Mouse (Mus musculus) cerebellum, postnatal 14 days (tissue): Measurements from ENCODE around the gene Exoc3l4.

ENCODE experiments used
- DNase-seq, 2 experiments: peaks; one replicate each; pipeline ENCODE4 v3.0.0; 2021; ENCODE audit warnings: mixed read lengths in 2 of 2

The Exoc3l4 gene

DNA sequence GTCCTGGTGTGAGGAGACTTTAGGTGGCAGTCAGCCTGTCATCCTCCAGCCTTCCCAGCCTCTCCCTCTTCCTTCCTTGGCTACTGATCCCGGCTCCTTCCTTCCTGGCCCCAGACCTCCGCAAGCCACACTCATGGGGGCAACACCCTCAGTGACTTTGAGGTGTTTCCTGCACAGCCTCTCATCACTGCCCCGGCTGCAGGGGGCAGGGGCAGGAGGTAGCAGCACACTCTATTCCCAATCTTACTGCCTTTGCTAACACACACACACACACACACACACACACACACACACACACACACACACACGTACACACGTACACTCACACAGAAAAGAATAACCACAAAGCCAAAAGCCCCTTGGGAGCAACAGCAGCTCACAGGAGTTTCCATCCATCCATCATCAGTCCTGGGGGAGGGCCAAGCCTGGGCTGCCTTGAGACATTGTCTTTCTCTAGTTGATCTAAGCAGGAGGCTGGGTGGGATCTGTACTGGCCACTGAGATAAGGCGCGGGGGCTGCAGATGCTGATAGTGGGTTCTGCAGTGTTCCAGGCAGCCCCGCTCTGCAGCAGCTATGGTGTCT, 18.0 kb downstream of the Exoc3l4 start:
- DNase-seq, result no peak

DNA sequence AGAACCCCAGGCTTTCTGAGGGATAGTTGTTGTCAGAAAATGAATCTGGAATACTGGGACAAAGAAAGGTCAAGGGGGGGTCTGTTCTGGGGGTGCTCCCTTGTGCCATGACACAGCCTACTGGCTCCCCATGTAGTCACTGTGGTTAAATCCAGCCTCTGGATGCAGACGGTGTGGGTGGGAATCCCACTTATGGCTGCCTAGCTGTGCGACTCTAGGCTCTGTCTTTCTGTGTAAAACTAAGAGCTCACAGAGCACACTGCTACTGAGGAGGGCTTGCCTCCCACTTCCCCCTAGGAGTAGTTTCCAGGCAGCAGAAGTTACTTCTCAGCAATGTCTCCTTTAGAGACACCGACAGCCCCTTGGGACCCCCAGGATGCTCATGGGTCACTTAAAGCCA, 19.4 kb downstream of the Exoc3l4 start:
- no peak for DNase-seq

DNA sequence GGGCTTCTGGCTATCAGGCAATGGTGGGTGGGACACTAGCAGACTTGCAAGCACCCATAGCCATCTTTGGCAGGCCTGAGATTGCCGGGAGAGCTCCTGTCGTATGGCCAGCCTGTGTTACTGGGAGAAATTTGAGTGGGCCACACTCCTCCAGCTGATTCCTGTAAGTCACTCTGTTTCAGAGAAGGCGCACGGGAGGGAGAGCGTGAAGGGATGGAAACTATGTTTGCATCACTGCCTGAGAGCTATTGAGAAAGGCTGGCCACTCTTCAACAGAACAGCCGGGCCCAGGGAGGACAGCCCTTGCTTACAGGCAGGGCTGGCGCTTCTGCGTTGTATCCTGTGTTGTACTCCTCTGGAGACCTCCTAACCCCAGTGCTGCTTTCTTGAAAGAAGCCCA, 19.8 kb downstream of the Exoc3l4 start:
- DNase-seq, result no peak

DNA sequence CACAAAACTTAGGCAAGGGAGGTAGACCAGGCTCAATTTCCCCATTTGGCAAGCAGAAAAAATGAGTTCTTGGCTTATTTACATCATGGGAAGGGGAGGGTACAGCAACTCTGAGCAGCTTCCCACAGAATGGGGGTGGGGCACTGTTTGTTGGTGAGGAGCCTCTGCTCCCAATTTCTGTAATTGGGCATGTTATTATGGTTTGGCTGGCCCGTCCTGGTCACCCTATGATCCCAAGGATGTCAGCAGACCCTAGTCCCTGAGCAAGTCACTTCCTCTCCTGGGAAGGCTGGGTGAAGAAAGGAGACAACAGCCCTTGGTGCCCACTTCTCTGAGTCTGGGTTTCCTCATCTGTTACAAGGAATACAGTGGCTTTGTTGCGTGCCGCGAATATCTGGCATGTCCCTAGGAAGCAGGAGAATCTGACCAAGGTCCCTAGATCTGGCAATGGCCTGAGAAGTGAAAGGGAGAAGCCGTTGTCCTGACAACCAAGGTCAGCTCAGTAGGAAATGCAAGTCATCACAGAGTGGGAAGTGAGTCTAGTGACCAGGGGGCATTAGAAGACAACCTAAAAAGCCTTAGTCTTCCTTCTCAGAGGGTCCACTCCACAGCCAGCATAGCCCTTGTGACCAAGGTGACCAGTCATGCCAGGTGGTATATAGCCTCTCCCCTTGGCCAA, 20.5 kb downstream of the Exoc3l4 start:
- no peak for DNase-seq

DNA sequence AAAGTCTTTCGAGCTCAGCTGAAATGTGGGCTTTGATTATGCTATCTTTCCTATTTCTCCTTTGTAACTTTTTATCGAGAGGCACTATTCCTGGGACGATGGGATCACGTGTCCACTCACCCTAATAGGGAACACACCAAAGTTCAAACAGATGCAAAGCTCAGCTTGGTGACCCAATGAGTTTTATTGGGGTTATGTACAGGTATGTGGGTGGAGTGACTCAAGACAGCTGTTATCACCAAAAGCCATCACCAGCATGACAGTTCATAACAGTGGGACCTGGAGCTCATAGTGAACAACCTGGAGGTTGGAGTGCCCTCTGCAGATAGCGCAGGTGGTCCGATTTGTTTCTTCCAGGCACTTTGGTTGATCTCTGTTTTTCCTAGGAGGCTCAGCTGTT, 22.0 kb downstream of the Exoc3l4 start:
- no peak for DNase-seq

DNA sequence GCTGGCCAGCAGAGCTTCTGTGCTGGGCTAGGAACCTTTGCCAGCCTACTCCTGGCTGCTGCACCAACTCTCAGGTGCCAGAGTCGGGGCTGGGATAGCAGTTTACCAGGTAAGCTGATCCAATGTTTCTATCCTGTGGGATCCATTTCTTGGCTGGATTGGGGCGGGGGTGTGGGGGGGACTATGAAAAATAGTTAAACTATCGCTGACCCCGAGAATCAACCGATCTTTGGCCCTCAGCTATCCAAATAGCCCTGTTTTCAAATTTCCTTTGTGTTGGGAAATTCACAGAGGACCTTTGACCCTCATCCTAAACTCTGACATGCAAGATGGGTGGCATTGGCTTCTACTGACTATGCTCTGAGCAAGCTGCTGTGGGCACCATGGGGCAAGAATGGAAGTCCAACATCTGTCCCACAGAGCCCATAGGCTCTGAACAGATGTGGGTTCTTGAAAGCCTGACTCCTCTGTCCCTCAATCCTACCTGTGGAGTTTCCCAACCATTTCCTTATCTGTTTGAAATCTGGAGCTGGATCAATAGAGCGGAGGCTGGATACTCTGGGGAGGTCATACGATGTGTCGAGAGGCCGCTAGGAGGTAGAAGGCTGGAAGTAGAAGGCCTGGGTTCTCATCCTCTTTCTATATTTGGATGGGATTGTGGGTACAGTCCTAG, 24.0 kb downstream of the Exoc3l4 start:
- no peak for DNase-seq

DNA sequence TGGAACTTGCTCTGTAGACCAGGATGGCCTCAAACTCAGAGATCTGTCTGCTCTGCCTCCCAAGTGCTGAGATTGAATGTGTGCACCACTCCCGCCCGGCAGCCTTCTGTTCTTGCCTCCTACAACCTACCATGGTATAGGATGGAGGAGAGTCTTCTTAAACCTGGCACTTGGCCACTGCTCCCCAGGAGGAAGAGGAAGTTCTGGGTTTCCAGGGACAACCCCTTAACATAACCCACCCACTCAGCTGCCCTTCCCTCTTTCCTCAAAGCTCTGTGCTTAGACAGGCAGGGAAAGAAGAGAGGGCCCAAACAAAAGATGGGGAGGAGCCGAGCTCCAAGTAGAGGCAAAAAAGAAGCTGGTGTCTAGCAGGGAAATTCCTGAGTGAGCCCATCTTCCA, 24.7 kb downstream of the Exoc3l4 start:
- no peak for DNase-seq

DNA sequence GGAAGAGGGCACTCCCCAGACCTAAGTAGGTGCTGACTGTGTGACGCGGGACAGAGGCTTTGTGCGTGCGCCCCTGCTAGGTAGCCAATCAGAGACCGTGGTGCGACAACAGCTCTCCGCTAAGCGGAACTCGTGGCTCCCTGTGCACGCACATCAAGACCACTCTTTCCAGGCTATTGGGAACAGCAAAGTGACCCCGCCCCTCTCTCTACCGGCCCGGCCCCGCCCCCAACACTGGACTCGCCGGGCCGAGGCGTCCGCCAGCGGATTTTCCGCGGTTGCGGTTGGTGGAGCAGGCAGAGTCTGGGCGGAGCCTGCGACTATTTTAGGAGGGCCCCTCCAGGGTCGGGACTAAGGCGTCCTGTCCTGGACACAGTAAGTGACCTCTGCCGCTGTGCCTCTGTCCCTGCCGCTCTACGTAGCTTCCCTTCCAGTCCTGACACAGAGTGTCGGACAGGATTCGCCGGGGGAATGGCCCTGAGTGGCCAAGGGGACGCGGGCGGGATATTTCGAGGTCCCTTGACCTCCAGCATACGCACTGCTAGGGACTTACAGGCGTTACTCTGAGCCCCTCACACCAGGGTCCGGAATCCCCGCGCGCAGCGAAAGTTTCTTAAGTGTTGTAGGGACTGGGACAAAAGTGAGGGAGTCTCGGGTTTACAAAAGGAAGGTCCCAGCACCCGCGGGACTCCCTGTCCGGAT, 25.6 kb downstream of the Exoc3l4 start, which contains the start of gene Tnfaip2:
TSS of gene Tnfaip2 (plus strand) at position 161 of the 702 bp plus-strand sequence.
- no peak for DNase-seq

DNA sequence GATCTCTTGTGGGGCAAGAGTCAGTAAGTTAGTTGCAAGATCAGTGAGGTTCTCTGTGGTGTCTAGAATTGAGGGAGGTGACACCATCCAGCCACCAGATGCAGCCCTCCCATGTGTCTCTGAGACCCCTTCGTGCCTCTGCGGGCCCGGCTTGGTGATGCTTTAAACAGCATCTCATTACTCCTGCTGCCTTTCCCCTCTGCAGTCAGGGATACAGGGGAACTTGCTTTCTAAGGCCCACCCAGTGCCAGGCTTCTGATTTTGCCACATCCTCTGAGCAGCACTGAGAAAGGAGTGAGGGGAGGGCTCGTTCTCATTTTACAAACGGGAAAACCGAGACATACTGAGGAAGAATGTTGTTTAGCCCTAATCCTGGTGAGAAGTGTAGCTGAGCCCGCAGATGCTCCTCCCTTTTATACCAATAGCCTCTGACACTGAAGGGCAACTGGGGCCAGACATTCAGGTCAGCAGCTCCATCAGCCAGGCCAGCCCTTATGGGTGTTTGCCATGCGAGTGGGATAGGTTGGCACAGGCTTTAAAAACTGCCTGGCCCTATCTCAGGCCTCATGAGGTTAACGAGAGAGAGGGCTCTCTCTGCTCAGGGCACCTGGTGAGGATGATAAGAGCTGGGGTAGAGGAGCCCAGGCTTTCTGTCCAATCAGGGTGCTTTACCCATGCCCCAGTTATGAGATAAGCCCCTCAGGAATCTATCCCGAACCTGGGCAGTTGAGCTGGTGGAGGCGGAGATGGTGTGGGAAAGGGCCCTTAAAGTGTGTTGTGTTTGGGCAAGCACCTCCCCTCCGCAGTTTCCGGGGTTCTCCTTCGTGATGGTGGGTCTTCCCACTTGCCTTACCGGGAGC, 26.4 kb downstream of the Exoc3l4 start:
- no peak for DNase-seq

DNA sequence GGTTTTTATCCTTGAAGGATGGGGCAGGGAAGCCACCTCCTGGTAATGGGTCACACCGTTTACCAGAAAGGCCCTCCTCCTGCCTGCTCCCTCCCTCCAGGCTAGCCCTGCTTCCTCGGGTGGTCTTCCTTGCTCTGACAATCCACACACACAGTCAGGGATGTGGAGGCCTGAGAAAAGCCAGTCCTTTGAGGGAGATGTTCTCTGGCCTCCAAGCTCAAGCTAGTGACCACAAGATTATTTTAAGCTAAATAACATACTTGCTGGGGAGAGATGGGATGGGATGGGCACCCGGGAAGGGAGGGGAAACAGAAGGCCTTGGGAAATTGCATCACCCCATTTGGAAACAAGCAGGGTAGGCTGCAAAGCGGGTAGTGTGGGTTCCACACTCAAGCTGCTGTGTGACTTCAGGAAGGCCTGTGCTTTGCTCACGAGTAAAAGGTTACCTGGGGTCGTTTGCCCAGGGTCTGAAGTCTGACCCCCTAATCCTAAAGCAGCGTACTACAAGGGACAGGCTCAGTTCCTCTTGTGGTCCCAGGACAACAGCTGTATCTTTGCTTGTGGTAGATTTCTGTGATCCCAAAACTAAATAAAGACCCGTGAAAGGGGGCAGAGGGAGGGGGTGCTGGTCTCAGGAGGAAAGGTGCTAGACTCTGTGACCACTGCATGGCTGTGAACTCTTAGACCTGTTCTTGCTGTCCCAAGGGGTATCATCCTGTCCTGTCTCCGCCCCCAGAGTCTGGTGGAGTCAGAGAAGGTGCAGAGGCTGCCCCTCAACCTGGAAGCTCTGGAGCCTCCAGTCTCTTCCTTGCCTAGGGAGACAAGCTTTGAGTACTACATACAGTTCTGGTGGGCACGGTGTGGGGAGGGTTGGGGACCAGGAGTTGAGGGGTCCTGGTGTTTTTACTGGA, 27.4 kb downstream of the Exoc3l4 start:
- DNase-seq, result no peak

DNA sequence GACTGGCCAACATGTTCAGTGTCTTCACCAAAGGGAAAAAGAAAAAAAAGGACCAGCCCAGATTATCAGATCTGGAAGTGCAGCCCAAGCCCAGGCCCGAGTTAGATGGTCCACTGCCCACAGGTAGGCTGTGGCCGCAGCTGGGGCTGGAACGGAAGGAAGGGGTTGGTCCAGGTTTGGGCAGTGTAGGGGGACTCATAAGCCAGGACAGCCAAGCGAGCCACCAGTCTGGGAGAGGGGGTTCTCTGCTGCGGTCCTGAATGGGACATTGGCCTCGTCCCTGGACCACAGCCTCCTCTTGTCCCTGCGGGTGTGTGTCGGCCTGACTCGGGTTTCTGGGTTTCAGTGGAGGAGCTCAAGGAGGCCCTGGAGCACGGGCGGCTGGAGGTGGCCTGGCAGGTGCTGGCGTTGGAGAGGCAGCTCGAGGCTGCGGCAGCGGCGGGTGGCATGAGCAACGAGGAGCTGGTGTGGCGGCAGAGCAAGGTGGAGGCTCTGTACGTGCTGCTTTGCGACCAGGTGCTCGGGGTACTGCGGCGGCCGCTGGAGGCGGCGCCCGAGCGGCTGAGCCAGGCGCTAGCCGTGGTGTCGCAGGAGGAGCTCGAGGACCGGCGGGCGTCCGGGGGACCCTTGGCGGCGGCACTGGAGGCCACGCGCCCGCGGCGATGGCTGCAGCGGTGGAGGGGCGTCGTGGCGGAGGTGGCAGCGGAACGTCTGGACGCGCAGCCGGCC, 28.5 kb downstream of the Exoc3l4 start:
- DNase-seq, result no peak

DNA sequence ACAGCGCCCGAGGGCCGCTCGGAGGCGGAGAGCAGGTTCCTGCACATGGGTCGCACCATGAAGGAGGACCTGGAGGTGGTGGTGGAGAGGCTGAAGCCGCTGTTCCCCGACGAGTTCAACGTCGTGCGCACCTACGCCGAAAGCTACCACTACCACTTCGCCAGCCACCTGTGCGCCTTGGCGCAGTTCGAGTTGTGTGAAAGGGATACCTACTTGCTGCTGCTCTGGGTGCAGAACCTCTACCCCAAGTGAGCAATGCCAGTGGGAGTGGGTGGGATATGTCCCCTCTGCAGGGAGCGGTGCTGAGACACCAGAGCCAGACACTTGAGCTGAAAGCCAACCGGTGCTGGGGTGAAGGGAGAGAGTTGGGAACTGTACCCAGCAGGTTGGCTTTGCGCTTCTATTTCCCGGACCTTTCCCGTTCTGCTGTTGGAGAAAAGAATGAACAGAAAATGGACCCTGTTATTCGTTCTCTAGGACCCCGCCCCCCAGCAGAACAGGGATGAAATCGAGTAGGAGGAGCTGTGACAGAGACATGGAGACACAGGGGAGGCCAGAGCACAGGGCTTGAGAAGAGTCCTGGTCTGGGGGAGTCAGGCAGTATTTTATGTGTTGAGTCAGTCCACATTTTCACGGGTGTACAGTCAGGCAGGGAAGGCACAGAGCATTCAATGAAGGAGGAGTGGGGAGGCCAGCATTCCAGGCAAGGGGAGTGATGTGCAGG, 29.2 kb downstream of the Exoc3l4 start:
- no peak for DNase-seq

DNA sequence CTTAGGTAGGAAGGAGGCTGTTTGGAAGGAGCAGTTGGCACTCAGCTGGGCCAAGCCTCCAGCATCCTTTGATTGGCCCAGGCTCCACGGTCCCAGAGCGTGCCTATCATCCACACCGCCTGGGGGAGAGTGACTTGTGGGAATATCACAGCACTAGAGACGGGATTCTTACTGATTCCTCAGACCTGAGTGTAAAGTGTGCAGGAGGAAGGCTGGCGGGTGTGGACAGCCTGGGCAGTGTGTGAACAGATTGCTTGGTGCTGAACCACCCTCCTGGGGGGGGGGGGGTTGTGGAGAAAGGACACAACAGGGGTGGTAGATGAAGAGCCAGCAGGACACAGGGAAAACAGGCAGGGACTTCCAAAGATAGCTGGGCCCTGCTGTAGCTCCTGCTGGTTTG, 29.9 kb downstream of the Exoc3l4 start:
- no peak for DNase-seq

DNA sequence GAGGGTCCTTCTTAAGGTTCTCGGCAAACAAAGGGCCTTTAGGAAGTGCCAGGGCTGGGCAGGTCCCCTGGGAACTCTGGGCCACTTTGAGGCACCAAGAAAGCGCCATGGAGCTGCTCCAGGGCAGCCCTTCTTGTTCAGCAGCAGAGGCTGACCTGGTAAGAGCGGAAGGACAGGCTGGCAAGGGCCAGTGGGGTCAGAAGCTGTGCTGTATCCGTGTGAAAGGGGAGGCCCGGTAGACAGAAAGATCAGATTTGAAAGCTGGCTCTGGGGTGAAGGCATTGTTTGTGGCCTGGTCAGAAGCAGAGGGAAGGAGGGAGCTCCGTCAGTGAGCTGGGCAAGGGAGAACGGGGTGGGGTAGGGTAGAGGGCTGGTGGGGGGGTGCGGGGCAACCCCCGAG, 30.5 kb downstream of the Exoc3l4 start:
- no peak for DNase-seq

DNA sequence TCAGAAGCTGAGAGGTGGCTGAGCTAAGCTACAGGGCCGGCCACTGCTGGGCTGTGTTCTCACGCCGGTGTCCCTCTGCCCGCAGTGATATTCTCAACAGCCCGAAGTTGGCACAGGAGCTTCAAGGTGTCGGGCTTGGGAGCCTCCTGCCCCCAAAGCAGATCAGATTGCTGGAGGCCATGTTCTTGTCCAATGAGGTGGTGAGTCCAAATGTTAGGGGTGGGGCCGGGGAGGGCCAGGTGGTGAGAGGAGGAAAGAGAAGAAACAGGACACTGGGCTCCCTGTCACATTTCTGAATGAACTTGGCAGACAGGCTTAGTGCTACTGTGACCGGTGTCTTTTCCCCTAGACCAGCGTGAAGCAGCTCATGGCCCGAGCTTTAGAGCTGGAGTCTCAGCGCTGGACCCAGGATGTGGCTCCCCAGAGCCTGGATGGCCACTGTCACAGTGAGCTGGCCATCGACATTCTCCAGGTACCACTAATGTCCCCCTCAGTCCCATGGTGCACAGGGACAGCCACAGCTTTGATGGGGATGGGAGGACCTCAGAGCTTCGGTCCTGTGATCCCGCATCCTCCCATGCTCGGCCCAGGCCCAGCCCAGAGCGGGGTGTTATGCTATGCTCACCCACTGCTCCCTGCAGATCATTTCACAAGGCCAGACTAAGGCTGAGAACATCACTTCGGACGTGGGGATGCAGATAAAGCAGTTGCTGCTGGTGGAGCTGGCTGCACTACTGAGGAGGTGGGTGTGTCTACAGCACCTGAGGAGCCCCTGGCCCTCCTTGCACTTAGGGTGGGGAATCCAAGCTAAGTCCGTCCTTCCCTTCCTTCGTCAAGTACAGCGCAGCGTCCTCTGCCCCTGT, 31.3 kb downstream of the Exoc3l4 start:
- no peak for DNase-seq

DNA sequence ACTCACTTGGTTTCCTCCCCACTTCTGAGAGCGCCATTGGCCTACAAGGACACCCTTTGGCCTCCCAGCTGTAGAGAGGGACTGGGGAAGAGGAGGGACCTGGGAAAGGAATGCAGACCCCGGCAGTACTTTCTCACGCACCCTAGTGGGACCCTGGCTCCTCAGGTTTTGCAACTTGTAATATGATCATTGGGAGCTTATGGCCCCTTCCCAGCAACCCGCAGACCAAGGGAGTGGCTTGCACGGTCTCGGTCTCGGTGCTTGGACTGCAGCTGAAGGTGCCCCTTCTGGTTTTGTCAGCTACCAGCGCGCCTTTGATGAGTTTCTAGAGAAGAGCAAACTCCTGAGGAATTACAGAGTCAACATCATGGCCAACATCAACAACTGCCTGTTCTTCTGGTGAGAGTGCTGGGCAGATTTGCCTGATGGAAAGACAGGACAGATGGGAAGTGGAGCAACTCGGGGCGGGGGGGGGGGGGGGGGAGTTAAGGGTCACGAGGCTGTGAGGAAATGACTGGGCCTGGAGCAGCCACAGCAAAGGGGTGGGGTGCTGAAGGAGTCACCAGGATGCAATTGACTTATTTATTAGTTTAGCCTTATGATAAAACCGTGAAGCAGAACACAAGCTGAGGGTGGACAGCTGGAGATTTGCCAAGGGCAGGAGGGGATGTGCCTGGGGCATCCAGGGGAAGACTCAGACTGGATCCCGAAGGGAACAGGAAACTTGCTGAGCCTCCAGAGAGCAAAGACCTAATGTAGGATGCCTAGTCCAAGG, 32.3 kb downstream of the Exoc3l4 start:
- DNase-seq, result no peak

DNA sequence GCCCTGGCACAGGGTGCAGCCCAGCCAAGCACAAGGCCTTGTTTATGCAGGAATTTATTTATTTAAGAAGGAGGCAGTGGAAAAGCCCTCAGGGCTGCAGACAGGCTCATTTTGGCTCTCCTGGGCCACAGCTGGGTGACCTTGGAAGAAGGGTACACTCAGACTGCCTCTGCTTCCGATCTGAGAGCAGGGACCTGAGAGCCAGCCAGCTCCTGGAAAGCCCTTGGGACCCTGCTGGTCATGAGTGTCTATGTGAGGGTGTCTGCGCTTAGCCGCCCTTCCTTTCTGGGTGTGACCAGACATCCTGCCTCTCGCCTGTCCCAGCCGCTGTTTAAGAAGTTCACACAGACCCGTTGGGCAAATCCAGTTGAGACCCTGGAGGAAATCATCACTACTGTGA, 33.5 kb downstream of the Exoc3l4 start:
- no peak for DNase-seq

DNA sequence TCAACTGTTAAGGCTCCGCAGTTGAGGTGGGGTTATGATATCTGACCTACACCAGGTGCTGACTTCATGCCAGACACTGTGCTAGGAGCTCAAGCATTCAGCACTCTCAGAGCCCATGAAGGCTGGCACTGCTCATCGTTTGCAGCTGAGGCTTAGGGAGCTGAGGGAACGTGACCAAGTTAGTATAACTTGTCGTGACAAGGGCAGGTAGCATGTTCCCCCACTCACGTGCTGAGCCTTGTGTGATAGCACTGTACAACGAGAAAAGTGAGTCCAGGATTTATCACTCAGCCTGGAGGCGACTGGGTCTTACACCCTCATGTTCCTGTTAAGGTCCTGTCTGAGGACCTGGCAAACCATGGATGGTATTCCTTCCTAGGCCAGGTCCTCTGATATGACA, 34.7 kb downstream of the Exoc3l4 start:
- DNase-seq, result no peak
